Mouse (Mus musculus): ENCODE results near the gene 1700024P04Rik.

DNA sequence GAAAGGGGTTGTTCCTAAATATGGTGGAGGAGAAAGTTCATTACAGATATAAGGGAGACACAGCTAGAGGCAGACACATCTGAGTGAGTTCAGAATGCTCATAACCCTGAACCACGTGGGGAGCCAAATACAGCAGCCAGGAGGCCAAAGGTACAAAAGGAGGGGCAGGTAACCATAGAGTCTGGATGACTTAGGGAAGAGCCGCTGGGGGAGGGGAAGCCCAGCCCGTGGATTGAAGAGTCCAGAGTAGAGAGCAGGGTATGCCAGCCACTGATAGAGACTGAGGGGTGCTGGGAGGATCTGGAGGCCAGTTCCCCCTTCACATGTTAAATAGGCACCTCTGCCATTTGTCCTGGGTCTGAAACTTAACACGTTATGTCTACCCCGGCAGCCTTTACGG lies 28.7 kb downstream of the 1700024P04Rik start:
- no peak for TF ChIP-seq CTCF (conservative IDR thresholded peaks at IDR 0.05; ENCODE audit: insufficient read depth, insufficient read length, low read depth, low read length)
- no peak for TF ChIP-seq POLR2A (IDR thresholded peaks at IDR 0.05; ENCODE audit: low read depth, low read length)

Data from kidney, adult 2 months (tissue).